Mouse (Mus musculus): ENCODE data around the gene Zfp799. TPM values are rescaled to one million over a fixed set of nuclear protein-coding genes. Genes with fewer than 3 reads are reported as not detected.
A peak's percentile ranks its signal among the peaks of the same experiment; 100 is the strongest.

The Zfp799 gene
- polyA plus RNA-seq (2012; fragmentation: generic; extraction: Trizol): 1.3 TPM
- long read RNA-seq, experiment 1, full-length matches to known transcripts: 1 of 2 reads
- long read RNA-seq, experiment 1, partial matches to known transcripts: 0 of 2 reads
- long read RNA-seq, experiment 1, other reads (novel, unspliced or antisense): 1 of 2 reads
- long read RNA-seq, experiment 2, full-length matches to known transcripts: 6 of 9 reads
- long read RNA-seq, experiment 2, partial matches to known transcripts: 0 of 9 reads
- long read RNA-seq, experiment 2, other reads (novel, unspliced or antisense): 3 of 9 reads

DNA sequence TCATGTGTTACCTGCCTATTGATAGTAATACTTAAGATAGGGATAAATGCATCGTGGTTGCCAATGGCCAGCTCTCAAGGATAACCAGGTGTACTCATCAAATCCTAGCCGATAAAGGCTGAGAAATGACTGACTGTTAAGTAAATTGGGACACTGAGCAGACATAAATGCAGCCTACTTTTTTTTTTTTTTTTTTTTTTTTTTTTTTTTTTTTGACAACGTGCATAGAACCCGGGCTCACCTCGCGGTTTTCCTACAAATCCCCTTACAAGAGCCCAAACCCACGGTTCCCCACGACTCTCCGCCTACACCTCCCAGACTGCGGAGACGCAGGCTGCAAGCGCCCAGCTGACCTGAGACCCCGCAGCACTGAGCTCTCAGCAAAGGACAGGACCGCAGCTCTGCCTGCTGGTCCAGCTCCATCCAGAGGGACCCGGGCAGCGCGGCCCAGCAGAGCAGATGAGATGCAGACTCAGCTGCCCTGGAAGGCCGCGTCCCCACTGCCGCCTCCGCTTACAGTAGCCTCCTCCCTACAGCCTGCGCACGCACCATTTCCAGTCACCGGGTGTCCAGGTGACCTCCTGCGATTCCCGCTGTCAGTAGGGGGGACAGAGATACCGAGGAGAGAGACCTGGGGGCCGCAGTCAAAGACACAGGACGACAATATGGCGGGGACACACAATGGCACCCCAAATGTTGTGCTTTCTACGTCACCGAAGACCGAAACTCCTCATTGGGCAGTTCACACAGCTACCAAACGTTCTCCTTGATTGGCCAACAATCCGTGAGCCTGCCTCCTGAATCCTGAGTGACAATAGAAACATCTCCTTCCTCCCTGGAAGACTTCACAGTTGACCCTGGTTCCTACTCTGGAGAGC lies at the start of gene Zfp799:
TSS of gene Zfp799 (minus strand) at position 722 of the 878 bp plus-strand sequence.
- H3K4me3 ChIP-seq (ENCODE audit: insufficient read depth, poor library complexity, severe bottlenecking): peak within 1 kb of the TSS; percentile 68
- peaks cover 8% of the 10 kb centered on the region for H3K36me3 ChIP-seq (ENCODE audit: control insufficient read depth, insufficient read depth)
- H3K27me3 ChIP-seq (ENCODE audit: control insufficient read depth, insufficient read depth, insufficient read length): no peaks in the 10 kb centered on the region
- TF ChIP-seq USF1 (IDR thresholded peaks at IDR 0.05; ENCODE audit: low read depth): no peak
- TF ChIP-seq FOSL1 (IDR thresholded peaks at IDR 0.05; ENCODE audit: insufficient read depth, low read length, poor library complexity, severe bottlenecking): no peak
- TF ChIP-seq MYOG (IDR thresholded peaks at IDR 0.05; ENCODE audit: control insufficient read depth, extremely low read depth, insufficient read length): no peak
- TF ChIP-seq MYOD1 (IDR thresholded peaks at IDR 0.05; ENCODE audit: control insufficient read depth, insufficient read length, low read depth): no peak
- peaks cover 14% of the 10 kb centered on the region for H3K79me3 ChIP-seq (ENCODE audit: low read depth)
- peak within 1 kb of the TSS; percentile 97 for H3ac ChIP-seq (ENCODE audit: control insufficient read depth, insufficient read length, low read depth)
- H3K79me2 ChIP-seq (ENCODE audit: control insufficient read depth, insufficient read depth): peaks cover 20% of the 10 kb centered on the region

DNA sequence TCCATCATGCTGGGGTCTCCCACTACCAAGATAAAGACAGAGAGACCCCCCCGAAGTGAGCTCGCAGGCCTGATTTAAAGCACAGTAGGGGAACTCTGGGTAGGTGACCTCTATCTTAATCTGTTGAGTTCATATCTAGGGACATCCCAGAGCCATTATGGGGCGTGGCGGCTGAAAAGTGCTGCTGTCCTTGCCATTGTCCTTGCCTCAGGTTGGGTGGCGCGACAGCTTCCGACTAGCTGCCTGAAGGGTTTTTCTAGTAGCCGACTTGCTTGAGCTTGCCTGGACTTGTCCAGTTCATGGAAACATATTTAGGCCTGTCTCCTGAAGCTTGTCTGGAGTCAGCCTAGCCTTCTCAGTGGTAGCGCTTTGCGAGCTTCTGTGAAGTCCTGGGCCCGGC lies 48.7 kb upstream of the Zfp799 start:
- no peaks in the 10 kb centered on the region for H3K79me3 ChIP-seq (ENCODE audit: low read depth)
- peaks cover 7% of the 10 kb centered on the region for H3K27me3 ChIP-seq (ENCODE audit: control insufficient read depth, insufficient read depth, insufficient read length)
- no peaks in the 10 kb centered on the region for H3K79me2 ChIP-seq (ENCODE audit: control insufficient read depth, insufficient read depth)
- H3K4me3 ChIP-seq (ENCODE audit: insufficient read depth, poor library complexity, severe bottlenecking): no peak overlapping the region
- H3K36me3 ChIP-seq (ENCODE audit: control insufficient read depth, insufficient read depth): peaks cover 6% of the 10 kb centered on the region
- no peak for TF ChIP-seq CTCF (IDR thresholded peaks at IDR 0.05; ENCODE audit: control insufficient read depth, insufficient read depth, insufficient read length)
- no peak for TF ChIP-seq USF1 (IDR thresholded peaks at IDR 0.05; ENCODE audit: low read depth)
- no peak for TF ChIP-seq CEBPB (IDR thresholded peaks at IDR 0.05; ENCODE audit: low read depth)
- no peak for TF ChIP-seq MYOD1 (IDR thresholded peaks at IDR 0.05; ENCODE audit: control insufficient read depth, insufficient read length, low read depth)
- TF ChIP-seq MAX (IDR thresholded peaks at IDR 0.05): no peak
- TF ChIP-seq FOSL1 (IDR thresholded peaks at IDR 0.05; ENCODE audit: insufficient read depth, low read length, poor library complexity, severe bottlenecking): no peak
- H3ac ChIP-seq (ENCODE audit: control insufficient read depth, insufficient read length, low read depth): no peak overlapping the region

DNA sequence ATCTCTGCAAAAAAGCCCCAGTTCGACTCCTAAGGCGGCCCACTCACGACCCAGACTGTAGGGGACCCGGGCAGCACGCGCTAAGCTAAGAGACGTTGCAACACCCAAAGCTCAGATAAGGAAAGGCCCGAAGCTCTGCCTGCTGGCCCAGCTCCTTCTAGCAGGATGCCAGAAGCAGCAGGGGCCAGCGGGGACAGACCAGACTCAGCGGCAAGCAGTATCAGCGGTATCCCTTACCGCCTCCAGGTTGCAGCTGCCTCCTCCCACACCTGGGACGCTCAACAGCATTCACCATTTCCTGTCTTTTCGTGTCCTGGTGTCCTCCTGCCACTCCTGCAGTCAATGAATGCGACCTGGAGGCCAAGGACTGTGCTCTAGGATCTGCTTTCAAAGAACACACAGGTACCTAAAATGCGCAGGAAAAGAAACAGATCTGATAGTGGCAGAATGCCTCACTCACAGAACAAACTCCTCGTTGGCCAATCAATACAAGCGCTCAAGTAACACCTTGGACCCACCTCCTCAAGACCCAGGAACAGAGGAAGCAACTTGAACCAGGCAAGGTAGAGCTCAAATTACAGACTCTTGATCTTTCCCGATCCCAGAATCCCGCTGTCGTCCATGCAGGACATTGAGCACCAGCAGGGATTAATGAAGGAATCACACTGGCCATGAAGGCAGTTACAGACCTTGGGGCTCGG lies 47.6 kb upstream of the Zfp799 start:
- Histone ChIP-seq H3K79me3 (ENCODE audit: low read depth) (no peaks in the 10 kb centered on the region), H3K4me3 (ENCODE audit: insufficient read depth, poor library complexity, severe bottlenecking) (no peak overlapping the region), H3ac (ENCODE audit: control insufficient read depth, insufficient read length, low read depth) (no peak overlapping the region), H3K27me3 (ENCODE audit: control insufficient read depth, insufficient read depth, insufficient read length) (peaks cover 7% of the 10 kb centered on the region), H3K79me2 (ENCODE audit: control insufficient read depth, insufficient read depth) (no peaks in the 10 kb centered on the region), H3K36me3 (ENCODE audit: control insufficient read depth, insufficient read depth) (no peaks in the 10 kb centered on the region)
- TF ChIP-seq CTCF (IDR thresholded peaks at IDR 0.05; ENCODE audit: control insufficient read depth, insufficient read depth, insufficient read length) (no peak), USF1 (IDR thresholded peaks at IDR 0.05; ENCODE audit: low read depth) (no peak), MAX (IDR thresholded peaks at IDR 0.05) (no peak), FOSL1 (IDR thresholded peaks at IDR 0.05; ENCODE audit: insufficient read depth, low read length, poor library complexity, severe bottlenecking) (no peak), CEBPB (IDR thresholded peaks at IDR 0.05; ENCODE audit: low read depth) (no peak), MYOD1 (IDR thresholded peaks at IDR 0.05; ENCODE audit: control insufficient read depth, insufficient read length, low read depth) (no peak), MYOG (IDR thresholded peaks at IDR 0.05; ENCODE audit: control insufficient read depth, extremely low read depth, insufficient read length) (no peak)

DNA sequence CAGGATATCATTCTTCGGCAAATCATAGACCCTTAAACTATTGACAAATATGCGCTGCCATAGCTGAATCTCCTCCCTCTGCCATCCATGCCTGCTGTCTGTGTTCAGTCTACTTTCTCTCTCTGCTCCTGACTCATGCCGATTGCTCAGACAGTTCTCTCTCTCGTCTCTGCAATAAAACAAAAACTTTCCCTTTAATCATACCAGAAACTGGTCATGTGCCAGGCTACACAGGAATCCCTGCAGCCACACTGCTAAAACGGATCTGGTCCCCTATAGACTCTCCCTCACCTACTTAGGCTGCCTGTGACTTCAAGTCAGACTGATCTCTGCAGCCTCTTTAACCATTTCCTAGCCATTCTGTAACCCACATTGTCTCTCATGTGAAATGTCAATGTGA lies 42.6 kb upstream of the Zfp799 start:
- Histone ChIP-seq H3K79me2 (ENCODE audit: control insufficient read depth, insufficient read depth) (no peaks in the 10 kb centered on the region), H3K79me3 (ENCODE audit: low read depth) (no peaks in the 10 kb centered on the region), H3ac (ENCODE audit: control insufficient read depth, insufficient read length, low read depth) (no peak overlapping the region), H3K27me3 (ENCODE audit: control insufficient read depth, insufficient read depth, insufficient read length) (peaks cover 5% of the 10 kb centered on the region), H3K36me3 (ENCODE audit: control insufficient read depth, insufficient read depth) (no peaks in the 10 kb centered on the region), H3K4me3 (ENCODE audit: insufficient read depth, poor library complexity, severe bottlenecking) (no peak overlapping the region)
- TF ChIP-seq USF1 (IDR thresholded peaks at IDR 0.05; ENCODE audit: low read depth) (no peak), CTCF (IDR thresholded peaks at IDR 0.05; ENCODE audit: control insufficient read depth, insufficient read depth, insufficient read length) (no peak), MYOG (IDR thresholded peaks at IDR 0.05; ENCODE audit: control insufficient read depth, extremely low read depth, insufficient read length) (no peak), MYOD1 (IDR thresholded peaks at IDR 0.05; ENCODE audit: control insufficient read depth, insufficient read length, low read depth) (no peak), CEBPB (IDR thresholded peaks at IDR 0.05; ENCODE audit: low read depth) (no peak), MAX (IDR thresholded peaks at IDR 0.05) (no peak)

DNA sequence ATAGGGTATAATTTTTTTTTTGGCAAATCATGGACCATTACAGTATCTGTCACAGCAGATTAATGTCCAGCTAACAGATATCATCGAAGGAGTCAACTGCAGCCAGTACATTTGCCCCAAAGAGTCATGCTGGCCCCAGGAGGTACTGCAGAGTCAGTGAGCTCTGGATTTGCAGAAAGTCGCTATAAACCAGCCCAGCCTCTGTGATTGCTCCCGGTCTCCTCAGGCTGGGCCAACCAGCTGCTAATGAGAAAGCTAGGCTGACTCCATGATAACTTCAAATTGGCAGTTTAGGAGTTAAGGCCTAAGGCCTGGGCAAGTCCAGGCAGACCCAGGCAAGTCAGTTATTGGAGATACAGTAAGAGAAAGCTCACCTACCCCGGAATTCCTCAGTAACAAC lies 42.0 kb upstream of the Zfp799 start:
- Histone ChIP-seq H3K4me3 (ENCODE audit: insufficient read depth, poor library complexity, severe bottlenecking) (no peak overlapping the region), H3ac (ENCODE audit: control insufficient read depth, insufficient read length, low read depth) (no peak overlapping the region), H3K79me2 (ENCODE audit: control insufficient read depth, insufficient read depth) (no peaks in the 10 kb centered on the region), H3K27me3 (ENCODE audit: control insufficient read depth, insufficient read depth, insufficient read length) (no peaks in the 10 kb centered on the region), H3K36me3 (ENCODE audit: control insufficient read depth, insufficient read depth) (no peaks in the 10 kb centered on the region), H3K79me3 (ENCODE audit: low read depth) (no peaks in the 10 kb centered on the region)
- TF ChIP-seq CEBPB (IDR thresholded peaks at IDR 0.05; ENCODE audit: low read depth) (no peak), MAX (IDR thresholded peaks at IDR 0.05) (no peak), MYOD1 (IDR thresholded peaks at IDR 0.05; ENCODE audit: control insufficient read depth, insufficient read length, low read depth) (no peak), USF1 (IDR thresholded peaks at IDR 0.05; ENCODE audit: low read depth) (no peak)
